Mouse (Mus musculus): ENCODE results near the gene Deaf1. TPM values are rescaled to one million over a fixed set of nuclear protein-coding genes. Genes with fewer than 3 reads are reported as not detected.

Deaf1 gene
- 24.7 and 25.6 TPM in 2 replicates for polyA plus RNA-seq (2016; fragmentation: Nextera tagmentation; extraction: Ambion mirVana)

DNA sequence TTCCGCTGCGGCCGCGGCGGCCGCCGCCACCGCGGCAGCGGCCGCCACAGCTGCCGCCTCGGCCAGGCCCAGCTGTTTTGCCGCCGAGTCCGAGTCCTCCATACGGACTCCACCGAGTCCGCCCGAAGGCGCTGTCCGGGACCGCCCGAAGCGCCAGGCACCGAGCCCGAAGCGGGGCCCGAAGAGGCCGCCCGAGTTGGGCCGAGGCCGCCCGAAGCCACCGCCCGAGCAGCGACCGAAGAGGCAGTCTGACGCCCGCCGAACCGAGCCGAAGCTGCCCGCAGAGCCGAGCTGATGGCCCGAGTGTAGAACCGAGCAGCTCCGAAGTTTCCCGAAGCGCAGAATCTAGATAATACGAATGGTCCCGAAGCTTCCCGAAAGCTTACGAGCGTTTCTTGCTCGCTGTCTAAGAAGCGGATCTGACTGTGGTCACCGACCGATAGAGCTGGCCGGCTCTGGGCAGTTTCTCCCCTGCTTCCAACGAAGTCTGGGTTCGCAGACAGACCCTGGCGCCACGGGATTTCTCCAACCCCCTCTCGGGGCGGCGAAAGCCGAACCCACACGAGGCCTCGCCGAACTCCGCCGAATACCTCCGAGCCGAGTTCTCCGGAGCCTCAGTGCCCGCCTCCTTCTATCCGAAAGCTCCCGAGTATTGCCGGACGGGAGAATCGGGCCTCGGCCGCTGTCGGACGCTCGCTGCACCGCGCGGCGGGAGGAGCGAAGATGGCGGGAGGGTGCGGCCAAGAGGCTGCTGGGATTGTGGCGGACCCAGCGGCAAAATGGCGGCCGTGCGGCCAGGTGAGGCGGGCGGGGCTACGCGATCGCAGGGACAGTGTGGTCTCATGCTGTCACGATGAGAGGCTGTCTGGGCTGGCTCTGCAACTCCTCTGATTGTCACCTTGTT is at the start of gene Deaf1, which contains the start of gene Tmem80:
Gene Deaf1 (minus strand): TSS at position 222 of the 904 bp plus-strand sequence.
Gene Tmem80 (plus strand): TSS at position 271 of the 904 bp plus-strand sequence.
- WGBS (ENCODE audit: insufficient replicate concordance), result under 1% methylated on average over 105 of the region's 105 CpGs

GRCm38 (mm10) chr7:141374399-141374798 is 46.9 kb upstream of the Deaf1 start:
- peak; percentile 66; the same call in 1 of the 2 replicates for ATAC-seq
- Histone ChIP-seq H3K27ac (no peak overlapping the region), H3K4me3 (no peak overlapping the region), H3K4me1 (peaks cover 27% of the 10 kb centered on the region), H3K4me2 (no peak overlapping the region), H3K9me3 (replicated peaks) (no peaks in the 10 kb centered on the region), H3K27me3 (replicated peaks) (no peaks in the 10 kb centered on the region), H3K9ac (no peak overlapping the region), H3K36me3 (no peaks in the 10 kb centered on the region)

More for the DNA sequence above, at the start of gene Deaf1, which contains the start of gene Tmem80:
- peak within 1 kb of the TSS; percentile 97 for H3K27ac ChIP-seq
- H3K4me2 ChIP-seq, result peak within 1 kb of the TSS; percentile 86
- peak; percentile 90 for ATAC-seq
- peak within 1 kb of the TSS; percentile 74 for H3K4me3 ChIP-seq
- H3K9me3 ChIP-seq (replicated peaks), result no peaks in the 10 kb centered on the region
- H3K27me3 ChIP-seq (replicated peaks), result no peaks in the 10 kb centered on the region
- H3K9ac ChIP-seq, result peak within 1 kb of the TSS; percentile 93
- peaks cover 30% of the 10 kb centered on the region for H3K36me3 ChIP-seq
- H3K4me1 ChIP-seq, result peaks cover 44% of the 10 kb centered on the region

GRCm38 (mm10) chr7:141373611-141374010 is 46.1 kb upstream of the Deaf1 start:
- no peak overlapping the region for H3K27ac ChIP-seq
- H3K4me1 ChIP-seq, result peaks cover 25% of the 10 kb centered on the region
- H3K4me3 ChIP-seq, result no peak overlapping the region
- H3K9ac ChIP-seq, result no peak overlapping the region
- no peak for ATAC-seq
- no peaks in the 10 kb centered on the region for H3K9me3 ChIP-seq (replicated peaks)
- no peak overlapping the region for H3K4me2 ChIP-seq
- no peaks in the 10 kb centered on the region for H3K27me3 ChIP-seq (replicated peaks)
- 75% methylated on average over 6 of the region's 6 CpGs for WGBS (ENCODE audit: insufficient replicate concordance)
- no peaks in the 10 kb centered on the region for H3K36me3 ChIP-seq

- H3K4me2 ChIP-seq, result no peak overlapping the region
- WGBS (ENCODE audit: insufficient replicate concordance), result 48% methylated on average over 6 of the region's 6 CpGs
- H3K4me1 ChIP-seq, result peaks cover 25% of the 10 kb centered on the region
- H3K36me3 ChIP-seq, result no peaks in the 10 kb centered on the region
- ATAC-seq, result no peak
- H3K9me3 ChIP-seq (replicated peaks), result no peaks in the 10 kb centered on the region
- 0 out of 2 replicates have a peak overlapping the region, but pooled peaks have one; percentile 31 for H3K27ac ChIP-seq
- H3K9ac ChIP-seq, result no peak overlapping the region
- H3K27me3 ChIP-seq (replicated peaks), result no peaks in the 10 kb centered on the region
- no peak overlapping the region for H3K4me3 ChIP-seq
Observed at GRCm38 (mm10) chr7:141371942-141372595, 44.6 kb upstream of the Deaf1 start.

GRCm38 (mm10) chr7:141369918-141370317 is 42.4 kb upstream of the Deaf1 start:
- H3K9ac ChIP-seq, result no peak overlapping the region
- H3K36me3 ChIP-seq, result no peaks in the 10 kb centered on the region
- no peak for ATAC-seq
- H3K9me3 ChIP-seq (replicated peaks), result no peaks in the 10 kb centered on the region
- H3K27me3 ChIP-seq (replicated peaks), result no peaks in the 10 kb centered on the region
- 50% methylated on average over 5 of the region's 5 CpGs for WGBS (ENCODE audit: insufficient replicate concordance)
- H3K27ac ChIP-seq, result 0 out of 2 replicates have a peak overlapping the region, but pooled peaks have one; percentile 24
- H3K4me3 ChIP-seq, result no peak overlapping the region
- peaks cover 37% of the 10 kb centered on the region for H3K4me1 ChIP-seq
- H3K4me2 ChIP-seq, result no peak overlapping the region

- Histone ChIP-seq H3K4me2 (no peak overlapping the region), H3K9ac (no peak overlapping the region), H3K27ac (no peak overlapping the region), H3K27me3 (replicated peaks) (peaks cover 4% of the 10 kb centered on the region; the same call in 1 of the 2 replicates), H3K4me1 (peaks cover 53% of the 10 kb centered on the region), H3K9me3 (replicated peaks) (no peaks in the 10 kb centered on the region), H3K4me3 (no peak overlapping the region), H3K36me3 (no peaks in the 10 kb centered on the region)
- WGBS (ENCODE audit: insufficient replicate concordance), result 62% methylated on average over 4 of the region's 4 CpGs
- no peak for ATAC-seq
Observed at GRCm38 (mm10) chr7:141367358-141367757, 39.9 kb upstream of the Deaf1 start.

GRCm38 (mm10) chr7:141365049-141365445 is 37.6 kb upstream of the Deaf1 start:
- Histone ChIP-seq H3K4me2 (peak overlapping the region; percentile 52), H3K27me3 (replicated peaks) (peaks cover 27% of the 10 kb centered on the region), H3K36me3 (no peaks in the 10 kb centered on the region), H3K4me3 (no peak overlapping the region), H3K9ac (peak overlapping the region; percentile 37), H3K9me3 (replicated peaks) (no peaks in the 10 kb centered on the region), H3K27ac (peak overlapping the region; percentile 94), H3K4me1 (peaks cover 46% of the 10 kb centered on the region)
- no peak for ATAC-seq
- WGBS (ENCODE audit: insufficient replicate concordance), result 57% methylated on average over 3 of the region's 3 CpGs

DNA sequence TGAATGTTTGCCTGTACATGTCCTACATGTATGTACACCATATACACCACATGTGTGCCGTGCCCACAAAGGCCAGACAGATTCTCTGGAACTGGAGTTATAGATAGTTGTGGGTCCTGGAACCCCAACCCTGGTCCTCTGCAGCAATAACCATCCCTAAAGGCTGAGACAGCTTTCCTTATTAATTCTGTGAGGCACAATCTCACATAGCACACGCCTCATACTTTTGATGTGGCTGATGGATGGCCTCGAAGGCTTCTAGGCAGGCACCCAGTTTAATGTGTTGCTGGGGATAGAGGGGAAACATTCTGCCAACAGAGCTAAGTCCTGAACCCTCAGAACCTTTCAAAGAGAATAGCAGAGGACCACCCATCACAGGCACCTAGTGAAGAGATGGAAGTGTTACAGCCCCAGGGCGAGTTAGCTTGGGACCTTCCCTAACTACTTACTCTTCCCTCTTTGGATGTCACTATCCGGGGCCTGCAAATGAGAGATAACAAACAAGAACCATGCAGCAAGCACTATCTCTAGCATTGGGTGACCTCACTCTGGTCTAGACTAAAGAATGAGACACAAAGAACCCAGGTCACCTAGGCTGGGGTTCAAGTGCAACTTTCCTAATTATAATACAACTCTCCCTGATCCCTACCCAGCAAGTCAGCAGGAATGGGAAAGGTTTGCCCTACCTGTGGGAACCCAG is 37.0 kb upstream of the Deaf1 start:
- H3K27ac ChIP-seq, result peak overlapping the region; percentile 94
- H3K9me3 ChIP-seq (replicated peaks), result no peaks in the 10 kb centered on the region
- 41% methylated on average over 5 of the region's 5 CpGs for WGBS (ENCODE audit: insufficient replicate concordance)
- peaks cover 33% of the 10 kb centered on the region for H3K27me3 ChIP-seq (replicated peaks)
- peak overlapping the region; percentile 58; the same call in 1 of the 2 replicates for H3K9ac ChIP-seq
- H3K36me3 ChIP-seq, result no peaks in the 10 kb centered on the region
- H3K4me1 ChIP-seq, result peaks cover 41% of the 10 kb centered on the region
- peak overlapping the region; percentile 52 for H3K4me2 ChIP-seq
- H3K4me3 ChIP-seq, result peak overlapping the region; percentile 6; the same call in 1 of the 2 replicates
- ATAC-seq, result peak; percentile 96

GRCm38 (mm10) chr7:141363752-141364125 is 36.2 kb upstream of the Deaf1 start:
- Histone ChIP-seq H3K4me3 (no peak overlapping the region), H3K27me3 (replicated peaks) (peaks cover 37% of the 10 kb centered on the region), H3K27ac (peak overlapping the region; percentile 94), H3K4me1 (peaks cover 41% of the 10 kb centered on the region), H3K36me3 (no peaks in the 10 kb centered on the region), H3K4me2 (peak overlapping the region; percentile 52), H3K9ac (peak overlapping the region; percentile 58), H3K9me3 (replicated peaks) (no peaks in the 10 kb centered on the region)
- ATAC-seq, result peak; percentile 41
- WGBS (ENCODE audit: insufficient replicate concordance), result 41% methylated on average over 2 of the region's 2 CpGs

GRCm38 (mm10) chr7:141363106-141363751 is 35.7 kb upstream of the Deaf1 start:
- Histone ChIP-seq H3K9me3 (replicated peaks) (no peaks in the 10 kb centered on the region), H3K4me3 (no peak overlapping the region), H3K27ac (peak overlapping the region; percentile 94), H3K9ac (peak overlapping the region; percentile 58), H3K4me1 (peaks cover 41% of the 10 kb centered on the region), H3K27me3 (replicated peaks) (peaks cover 39% of the 10 kb centered on the region), H3K4me2 (peak overlapping the region; percentile 52), H3K36me3 (no peaks in the 10 kb centered on the region)
- 59% methylated on average over 4 of the region's 4 CpGs for WGBS (ENCODE audit: insufficient replicate concordance)
- ATAC-seq, result peak; percentile 70

DNA sequence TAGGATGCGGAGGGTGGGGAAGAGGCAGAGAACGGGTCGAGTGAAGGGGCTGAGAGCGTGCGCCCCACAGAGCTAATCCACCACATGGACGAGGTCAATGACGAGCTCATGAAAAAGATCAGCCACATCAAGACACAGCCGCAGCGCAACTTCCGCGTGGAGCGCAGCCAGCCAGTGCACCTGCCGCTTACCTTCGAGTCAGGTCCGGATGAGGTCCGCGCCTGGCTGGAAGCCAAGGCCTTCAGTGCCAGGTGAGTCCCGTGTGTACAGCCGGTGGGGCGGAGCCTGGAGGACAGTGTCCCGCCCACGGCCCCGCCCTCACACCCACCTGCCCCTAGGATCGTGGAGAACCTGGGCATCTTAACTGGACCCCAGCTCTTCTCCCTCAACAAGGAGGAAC is 34.0 kb upstream of the Deaf1 start:
- WGBS (ENCODE audit: insufficient replicate concordance), result 29% methylated on average over 24 of the region's 24 CpGs
- H3K4me1 ChIP-seq, result peaks cover 45% of the 10 kb centered on the region
- H3K36me3 ChIP-seq, result no peaks in the 10 kb centered on the region
- H3K27me3 ChIP-seq (replicated peaks), result peaks cover 53% of the 10 kb centered on the region
- H3K9me3 ChIP-seq (replicated peaks), result no peaks in the 10 kb centered on the region
- no peak for ATAC-seq
- H3K27ac ChIP-seq, result no peak overlapping the region
- H3K9ac ChIP-seq, result no peak overlapping the region
- H3K4me3 ChIP-seq, result no peak overlapping the region
- H3K4me2 ChIP-seq, result no peak overlapping the region
